Mouse (Mus musculus): ENCODE measurements around the gene Galr3. TPM values are rescaled to one million over a fixed set of nuclear protein-coding genes. Genes with fewer than 3 reads are reported as not detected.

Galr3 gene
- 1.0 and 1.1 TPM in 2 replicates for polyA plus RNA-seq (2014; fragmentation: Nextera tagmentation; extraction: Ambion mirVana)

DNA sequence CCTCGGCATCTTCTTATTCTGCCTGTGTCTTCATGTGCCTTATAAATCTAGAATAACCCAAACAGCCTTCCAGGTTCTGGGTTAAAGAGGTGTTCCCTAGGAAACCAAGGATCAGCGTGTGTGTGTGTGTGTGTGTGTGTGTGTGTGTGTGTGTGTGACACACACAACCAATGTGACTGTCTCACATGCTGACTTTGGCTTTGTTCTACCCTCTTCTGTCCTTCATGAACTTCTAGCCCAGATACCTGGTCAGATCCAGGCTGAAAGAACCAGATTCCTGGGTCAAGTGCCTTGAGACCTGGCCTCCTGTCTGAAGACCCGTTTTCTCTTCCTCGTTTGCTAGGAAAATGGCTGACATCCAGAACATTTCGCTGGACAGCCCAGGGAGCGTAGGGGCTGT, at the start of gene Galr3:
Gene Galr3, plus strand, starts transcription at position 301 of the 400 bp plus-strand sequence.
- H3K36me3 ChIP-seq (ENCODE audit: control insufficient read depth, insufficient read depth, low read length), result peaks cover 8% of the 10 kb centered on the region; the same call in 1 of the 2 replicates
- ATAC-seq (replicated peaks; ENCODE audit: low FRiP score, low TSS enrichment, low read depth) (no peak), DNase-seq (ENCODE audit: low spot score) (no peak)
- no peak within 1 kb of the TSS for H3K27ac ChIP-seq (ENCODE audit: low read depth)
- peak within 1 kb of the TSS; percentile 95 for H3K4me2 ChIP-seq (ENCODE audit: low read length)
- no peaks in the 10 kb centered on the region for H3K9me3 ChIP-seq (ENCODE audit: control insufficient read depth, low read length)
- peak within 1 kb of the TSS; percentile 51 for H3K9ac ChIP-seq (ENCODE audit: low read length)
- peaks cover 14% of the 10 kb centered on the region; the same call in 1 of the 2 replicates for H3K4me1 ChIP-seq (replicated peaks; ENCODE audit: control insufficient read depth, insufficient read depth, low read length)
- peaks cover 33% of the 10 kb centered on the region for H3K27me3 ChIP-seq (replicated peaks; ENCODE audit: control insufficient read depth, insufficient read depth, low read length)
- peak within 1 kb of the TSS; percentile 48 for H3K4me3 ChIP-seq (ENCODE audit: low read depth, low read length)
- WGBS, result 78% methylated on average over 6 of the region's 6 CpGs

DNA sequence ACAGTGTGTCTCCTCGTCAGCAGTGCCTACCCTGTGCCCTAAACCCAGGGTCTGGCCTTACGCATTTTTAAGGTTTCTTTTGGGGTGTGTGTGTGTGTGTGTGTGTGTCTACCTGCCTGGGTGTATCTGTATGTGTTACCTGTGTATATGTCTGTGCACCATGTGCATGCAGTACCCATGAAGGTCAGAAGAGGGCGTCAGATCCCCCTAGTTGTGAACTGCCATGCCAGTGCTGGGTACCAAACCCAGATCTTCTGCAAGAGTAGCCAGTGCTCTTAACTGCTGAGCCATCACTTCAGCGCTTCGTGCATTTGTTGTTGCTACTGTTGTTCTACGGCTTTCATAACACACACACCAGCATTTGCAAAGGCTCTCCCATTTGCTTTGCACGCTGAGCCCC, 49.5 kb upstream of the Galr3 start:
- no peaks in the 10 kb centered on the region for H3K9me3 ChIP-seq (ENCODE audit: control insufficient read depth, low read length)
- 90% methylated on average over 7 of the region's 7 CpGs for WGBS
- H3K4me3 ChIP-seq (ENCODE audit: low read depth, low read length), result no peak overlapping the region
- no peaks in the 10 kb centered on the region for H3K4me1 ChIP-seq (replicated peaks; ENCODE audit: control insufficient read depth, insufficient read depth, low read length)
- H3K36me3 ChIP-seq (ENCODE audit: control insufficient read depth, insufficient read depth, low read length), result peaks cover 96% of the 10 kb centered on the region
- no peak overlapping the region for H3K27ac ChIP-seq (ENCODE audit: low read depth)
- no peaks in the 10 kb centered on the region for H3K27me3 ChIP-seq (replicated peaks; ENCODE audit: control insufficient read depth, insufficient read depth, low read length)
- DNase-seq (ENCODE audit: low spot score) (no peak), ATAC-seq (replicated peaks; ENCODE audit: low FRiP score, low TSS enrichment, low read depth) (no peak)
- no peak overlapping the region for H3K9ac ChIP-seq (ENCODE audit: low read length)
- H3K4me2 ChIP-seq (ENCODE audit: low read length), result no peak overlapping the region

DNA sequence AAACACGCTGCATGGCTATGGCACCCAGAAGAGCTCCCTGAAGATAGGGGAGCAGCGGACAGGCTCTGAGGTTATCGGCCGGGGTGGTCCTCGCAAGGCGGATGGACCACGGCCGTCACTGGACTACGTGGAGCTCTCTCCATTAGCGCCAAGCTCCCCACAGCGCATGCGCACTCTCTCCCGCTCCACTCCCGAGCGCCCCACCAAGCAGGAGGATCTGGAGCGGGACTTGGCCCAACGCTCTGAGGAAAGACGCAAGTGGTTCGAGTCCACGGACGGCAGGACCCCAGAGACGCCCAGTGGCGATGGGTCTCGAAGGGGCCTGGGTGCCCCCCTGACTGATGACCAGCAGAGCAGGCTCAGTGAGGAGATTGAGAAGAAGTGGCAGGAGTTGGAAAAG, 48.8 kb upstream of the Galr3 start:
- Histone ChIP-seq H3K4me3 (ENCODE audit: low read depth, low read length) (no peak overlapping the region), H3K4me1 (replicated peaks; ENCODE audit: control insufficient read depth, insufficient read depth, low read length) (no peaks in the 10 kb centered on the region), H3K27me3 (replicated peaks; ENCODE audit: control insufficient read depth, insufficient read depth, low read length) (no peaks in the 10 kb centered on the region), H3K27ac (ENCODE audit: low read depth) (no peak overlapping the region), H3K4me2 (ENCODE audit: low read length) (no peak overlapping the region), H3K9me3 (ENCODE audit: control insufficient read depth, low read length) (no peaks in the 10 kb centered on the region), H3K36me3 (ENCODE audit: control insufficient read depth, insufficient read depth, low read length) (peaks cover 96% of the 10 kb centered on the region), H3K9ac (ENCODE audit: low read length) (no peak overlapping the region)
- ATAC-seq (replicated peaks; ENCODE audit: low FRiP score, low TSS enrichment, low read depth), result no peak
- 95% methylated on average over 24 of the region's 24 CpGs for WGBS
- DNase-seq (ENCODE audit: low spot score), result no peak

DNA sequence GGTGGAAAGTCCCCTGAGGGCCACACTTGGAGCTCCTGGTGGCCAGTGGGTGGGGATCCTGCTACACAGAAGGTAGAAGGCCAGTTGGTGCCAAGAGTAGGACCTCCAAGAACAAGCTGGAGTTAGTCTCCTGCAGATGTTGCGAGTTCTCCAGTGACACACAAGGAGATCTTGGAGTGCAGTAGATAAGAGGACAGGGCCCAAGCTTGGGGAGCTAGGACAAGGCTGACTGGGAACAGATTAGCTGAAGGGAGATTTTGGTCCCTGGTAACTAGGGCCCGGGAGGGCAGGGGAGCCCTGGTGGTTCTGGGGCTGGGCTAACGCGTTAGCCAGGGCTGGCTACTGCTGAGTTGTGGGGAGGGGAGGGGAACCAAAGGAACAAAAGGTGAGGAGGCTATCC, 45.8 kb upstream of the Galr3 start:
- WGBS, result 98% methylated on average over 4 of the region's 4 CpGs
- no peaks in the 10 kb centered on the region for H3K27me3 ChIP-seq (replicated peaks; ENCODE audit: control insufficient read depth, insufficient read depth, low read length)
- peaks cover 94% of the 10 kb centered on the region for H3K36me3 ChIP-seq (ENCODE audit: control insufficient read depth, insufficient read depth, low read length)
- no peak overlapping the region for H3K4me3 ChIP-seq (ENCODE audit: low read depth, low read length)
- ATAC-seq (replicated peaks; ENCODE audit: low FRiP score, low TSS enrichment, low read depth) (no peak), DNase-seq (ENCODE audit: low spot score) (no peak)
- no peaks in the 10 kb centered on the region for H3K4me1 ChIP-seq (replicated peaks; ENCODE audit: control insufficient read depth, insufficient read depth, low read length)
- H3K9ac ChIP-seq (ENCODE audit: low read length), result no peak overlapping the region
- H3K4me2 ChIP-seq (ENCODE audit: low read length), result no peak overlapping the region
- no peaks in the 10 kb centered on the region for H3K9me3 ChIP-seq (ENCODE audit: control insufficient read depth, low read length)
- no peak overlapping the region for H3K27ac ChIP-seq (ENCODE audit: low read depth)

DNA sequence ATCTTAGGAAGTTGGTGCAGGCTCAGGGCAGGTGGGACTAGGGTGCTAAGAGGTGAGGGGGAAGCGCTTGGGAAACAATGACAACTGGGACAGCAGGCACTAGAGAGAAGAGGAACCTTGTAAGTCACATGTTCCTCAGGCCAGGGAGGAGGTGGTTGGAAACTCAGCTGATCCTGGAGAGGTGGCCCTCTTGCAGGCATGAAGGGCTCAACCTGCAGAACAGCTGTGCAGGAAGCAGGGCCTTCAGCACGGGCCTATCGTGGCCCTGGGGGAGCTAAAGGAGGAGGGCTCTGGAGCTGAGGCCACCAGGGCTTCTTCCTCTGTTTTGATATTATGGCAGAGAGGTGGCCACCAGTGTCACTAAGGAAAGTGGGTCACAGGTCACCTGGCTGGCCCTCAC, 45.0 kb upstream of the Galr3 start:
- H3K4me2 ChIP-seq (ENCODE audit: low read length), result no peak overlapping the region
- H3K9me3 ChIP-seq (ENCODE audit: control insufficient read depth, low read length), result no peaks in the 10 kb centered on the region
- peaks cover 94% of the 10 kb centered on the region for H3K36me3 ChIP-seq (ENCODE audit: control insufficient read depth, insufficient read depth, low read length)
- DNase-seq (ENCODE audit: low spot score) (no peak), ATAC-seq (replicated peaks; ENCODE audit: low FRiP score, low TSS enrichment, low read depth) (no peak)
- H3K4me3 ChIP-seq (ENCODE audit: low read depth, low read length), result no peak overlapping the region
- H3K9ac ChIP-seq (ENCODE audit: low read length), result no peak overlapping the region
- no peaks in the 10 kb centered on the region for H3K27me3 ChIP-seq (replicated peaks; ENCODE audit: control insufficient read depth, insufficient read depth, low read length)
- no peaks in the 10 kb centered on the region for H3K4me1 ChIP-seq (replicated peaks; ENCODE audit: control insufficient read depth, insufficient read depth, low read length)
- H3K27ac ChIP-seq (ENCODE audit: low read depth), result no peak overlapping the region
- 81% methylated on average over 3 of the region's 3 CpGs for WGBS

DNA sequence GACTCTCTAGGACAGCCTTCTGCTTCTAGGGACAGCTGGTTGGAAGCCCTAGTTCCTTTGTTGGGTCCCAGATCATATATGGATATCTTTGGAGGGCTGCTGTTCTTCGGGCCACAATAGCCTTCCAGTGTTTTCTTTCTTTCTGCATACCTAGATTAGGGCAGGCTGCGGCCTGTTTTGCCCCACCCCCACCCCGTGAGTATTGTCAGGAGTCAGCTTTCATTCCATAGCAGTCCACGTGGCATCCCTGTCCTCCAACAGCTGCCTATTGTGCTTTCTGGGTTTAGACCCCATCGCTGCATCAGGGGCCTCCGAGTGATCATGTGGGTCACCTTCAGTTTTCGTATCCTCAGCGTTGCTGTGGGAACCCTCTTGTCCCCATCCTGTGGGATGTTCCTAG, 43.3 kb upstream of the Galr3 start:
- H3K9ac ChIP-seq (ENCODE audit: low read length), result no peak overlapping the region
- 68% methylated on average over 8 of the region's 8 CpGs for WGBS
- no peak overlapping the region for H3K4me2 ChIP-seq (ENCODE audit: low read length)
- H3K4me1 ChIP-seq (replicated peaks; ENCODE audit: control insufficient read depth, insufficient read depth, low read length), result no peaks in the 10 kb centered on the region
- no peaks in the 10 kb centered on the region for H3K27me3 ChIP-seq (replicated peaks; ENCODE audit: control insufficient read depth, insufficient read depth, low read length)
- H3K4me3 ChIP-seq (ENCODE audit: low read depth, low read length), result no peak overlapping the region
- H3K36me3 ChIP-seq (ENCODE audit: control insufficient read depth, insufficient read depth, low read length), result peaks cover 94% of the 10 kb centered on the region
- no peaks in the 10 kb centered on the region for H3K9me3 ChIP-seq (ENCODE audit: control insufficient read depth, low read length)
- DNase-seq (ENCODE audit: low spot score), result no peak
- no peak overlapping the region for H3K27ac ChIP-seq (ENCODE audit: low read depth)
- no peak for ATAC-seq (replicated peaks; ENCODE audit: low FRiP score, low TSS enrichment, low read depth)

DNA sequence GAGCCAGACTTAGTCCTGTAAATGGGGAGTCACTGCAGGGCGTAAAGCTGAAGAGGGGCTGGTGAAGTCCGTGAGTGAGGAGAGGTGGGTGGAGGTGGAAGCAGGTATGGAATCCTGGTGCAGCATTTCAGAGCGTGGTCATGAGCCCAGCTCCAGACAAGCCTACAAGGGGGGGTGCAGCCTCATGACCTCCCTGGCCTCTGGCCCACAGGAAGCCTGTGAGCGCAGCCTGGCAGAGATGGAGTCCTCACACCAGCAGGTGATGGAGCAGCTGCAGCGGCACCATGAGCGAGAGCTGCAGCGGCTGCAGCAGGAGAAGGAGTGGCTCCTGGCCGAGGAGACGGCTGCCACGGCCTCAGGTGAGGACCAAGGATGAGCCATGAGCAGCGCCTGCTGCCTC, 42.1 kb upstream of the Galr3 start:
- H3K27ac ChIP-seq (ENCODE audit: low read depth), result no peak overlapping the region
- DNase-seq (ENCODE audit: low spot score), result no peak
- no peak for ATAC-seq (replicated peaks; ENCODE audit: low FRiP score, low TSS enrichment, low read depth)
- H3K27me3 ChIP-seq (replicated peaks; ENCODE audit: control insufficient read depth, insufficient read depth, low read length), result no peaks in the 10 kb centered on the region
- 88% methylated on average over 11 of the region's 11 CpGs for WGBS
- no peak overlapping the region for H3K4me3 ChIP-seq (ENCODE audit: low read depth, low read length)
- no peaks in the 10 kb centered on the region for H3K4me1 ChIP-seq (replicated peaks; ENCODE audit: control insufficient read depth, insufficient read depth, low read length)
- H3K4me2 ChIP-seq (ENCODE audit: low read length), result no peak overlapping the region
- H3K36me3 ChIP-seq (ENCODE audit: control insufficient read depth, insufficient read depth, low read length), result peaks cover 94% of the 10 kb centered on the region
- H3K9ac ChIP-seq (ENCODE audit: low read length), result no peak overlapping the region
- H3K9me3 ChIP-seq (ENCODE audit: control insufficient read depth, low read length), result no peaks in the 10 kb centered on the region

DNA sequence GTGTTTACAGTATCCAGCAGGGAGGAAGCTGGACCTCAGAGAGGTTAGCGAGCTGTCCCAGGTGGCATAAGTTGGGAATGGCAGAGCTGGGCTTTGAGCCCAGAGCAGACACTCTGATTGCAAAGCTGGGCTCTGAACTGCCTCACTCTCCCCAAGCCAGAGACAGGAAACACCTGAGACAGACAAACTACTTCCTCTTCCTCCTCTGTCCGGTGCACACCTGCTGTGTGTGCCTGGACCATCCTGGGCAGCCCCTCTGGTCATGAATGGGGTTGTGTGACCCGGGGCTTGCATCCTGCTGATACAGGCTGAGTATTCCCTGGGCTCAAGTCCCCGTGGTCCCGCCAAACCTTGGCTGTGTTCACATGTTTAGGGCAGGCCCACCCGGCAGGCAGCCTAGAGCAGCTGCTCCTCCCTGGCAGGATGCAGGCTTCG, 41.3 kb upstream of the Galr3 start:
- ATAC-seq (replicated peaks; ENCODE audit: low FRiP score, low TSS enrichment, low read depth) (no peak), DNase-seq (ENCODE audit: low spot score) (no peak)
- no peak overlapping the region for H3K27ac ChIP-seq (ENCODE audit: low read depth)
- H3K4me2 ChIP-seq (ENCODE audit: low read length), result no peak overlapping the region
- H3K9ac ChIP-seq (ENCODE audit: low read length), result no peak overlapping the region
- no peaks in the 10 kb centered on the region for H3K4me1 ChIP-seq (replicated peaks; ENCODE audit: control insufficient read depth, insufficient read depth, low read length)
- WGBS, result 76% methylated on average over 7 of the region's 7 CpGs
- peaks cover 94% of the 10 kb centered on the region for H3K36me3 ChIP-seq (ENCODE audit: control insufficient read depth, insufficient read depth, low read length)
- no peaks in the 10 kb centered on the region for H3K9me3 ChIP-seq (ENCODE audit: control insufficient read depth, low read length)
- H3K4me3 ChIP-seq (ENCODE audit: low read depth, low read length), result no peak overlapping the region
- no peaks in the 10 kb centered on the region for H3K27me3 ChIP-seq (replicated peaks; ENCODE audit: control insufficient read depth, insufficient read depth, low read length)

DNA sequence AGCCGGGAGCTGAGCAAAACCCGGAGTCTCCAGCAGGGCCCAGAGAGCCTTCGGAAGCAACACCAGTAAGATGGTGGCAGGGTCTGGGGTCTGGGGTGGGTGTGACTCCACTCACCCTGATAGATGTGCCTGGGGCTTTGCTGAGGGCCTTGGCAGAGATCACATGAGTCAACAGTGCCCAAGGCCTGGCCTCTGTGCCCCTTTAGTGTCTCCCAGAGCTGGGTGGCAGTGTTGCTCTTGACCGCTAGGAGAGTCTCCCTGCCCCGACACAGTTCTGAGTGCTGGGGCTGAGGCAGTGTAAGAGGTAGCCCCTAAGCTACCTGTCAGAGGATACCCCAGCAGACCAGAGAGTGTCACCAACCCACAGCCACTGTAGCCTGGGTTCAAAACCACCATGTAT, 40.1 kb upstream of the Galr3 start:
- no peak for DNase-seq (ENCODE audit: low spot score)
- Histone ChIP-seq H3K4me2 (ENCODE audit: low read length) (no peak overlapping the region), H3K27ac (ENCODE audit: low read depth) (no peak overlapping the region), H3K9me3 (ENCODE audit: control insufficient read depth, low read length) (no peaks in the 10 kb centered on the region), H3K4me1 (replicated peaks; ENCODE audit: control insufficient read depth, insufficient read depth, low read length) (no peaks in the 10 kb centered on the region), H3K36me3 (ENCODE audit: control insufficient read depth, insufficient read depth, low read length) (peaks cover 94% of the 10 kb centered on the region), H3K9ac (ENCODE audit: low read length) (no peak overlapping the region), H3K4me3 (ENCODE audit: low read depth, low read length) (no peak overlapping the region), H3K27me3 (replicated peaks; ENCODE audit: control insufficient read depth, insufficient read depth, low read length) (no peaks in the 10 kb centered on the region)
- 90% methylated on average over 5 of the region's 5 CpGs for WGBS
- no peak for ATAC-seq (replicated peaks; ENCODE audit: low FRiP score, low TSS enrichment, low read depth)
